Mouse (Mus musculus) fibroblast of lung, adult 2 months (primary cell): ENCODE measurements around the gene Reln.

Experiments
- DNase-seq: peaks from one replicate; pipeline ENCODE4 v3.0.0-alpha.2; 2011; ENCODE audit warnings: low read depth

Reln gene

DNA sequence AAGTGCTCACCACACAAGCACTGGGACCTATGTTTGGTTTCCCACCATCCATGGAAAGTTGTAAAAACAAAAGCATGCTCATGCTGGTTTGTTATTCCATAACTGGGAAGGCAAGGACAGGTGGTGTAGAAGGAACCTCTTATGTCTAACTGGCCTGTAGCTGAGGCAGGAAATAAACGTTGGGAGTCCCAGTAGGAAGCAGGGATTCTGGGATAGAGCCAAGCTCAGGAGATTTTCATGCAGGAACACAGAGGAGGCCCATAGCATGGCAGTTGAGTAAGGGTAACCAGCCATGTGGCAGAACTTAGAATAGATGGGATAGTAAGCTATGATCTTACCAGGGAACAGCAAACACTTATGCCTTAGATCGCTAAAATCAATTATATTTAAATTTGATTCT is 120.6 kb downstream of the Reln start:
- no peak for DNase-seq

DNA sequence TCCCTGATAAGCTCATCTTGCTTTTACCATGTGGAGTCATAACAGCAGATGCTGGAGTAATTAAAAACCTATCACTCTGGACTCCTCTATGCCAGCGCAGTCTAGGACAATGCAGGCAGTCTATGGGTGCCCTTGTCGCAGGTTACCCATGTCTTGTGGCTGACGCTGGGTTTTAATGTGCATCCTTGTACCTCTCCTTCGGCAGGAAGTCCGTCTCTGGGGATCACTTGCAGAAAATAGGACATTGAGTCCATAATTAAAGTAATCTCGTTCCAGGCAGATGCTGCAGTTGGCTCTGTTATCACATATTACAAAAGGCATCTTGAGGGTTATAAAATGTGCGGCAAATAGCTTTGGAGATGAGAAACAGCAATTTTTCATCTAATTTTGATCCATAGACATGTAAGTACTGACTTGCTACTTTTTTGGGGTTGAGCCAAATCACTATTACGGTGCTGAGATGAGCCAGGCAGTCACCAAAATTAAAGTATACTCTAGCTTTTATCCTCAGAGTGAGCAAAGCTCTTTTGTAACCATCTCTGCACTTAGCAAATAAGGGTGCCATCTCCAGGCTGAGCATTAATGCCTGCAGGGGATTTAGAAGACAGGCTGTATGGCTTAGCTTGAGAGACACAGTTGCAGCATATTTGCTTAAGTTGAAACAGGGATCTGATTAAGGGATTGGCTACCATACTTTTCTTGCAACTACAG is 136.0 kb downstream of the Reln start:
- DNase-seq, result no peak

DNA sequence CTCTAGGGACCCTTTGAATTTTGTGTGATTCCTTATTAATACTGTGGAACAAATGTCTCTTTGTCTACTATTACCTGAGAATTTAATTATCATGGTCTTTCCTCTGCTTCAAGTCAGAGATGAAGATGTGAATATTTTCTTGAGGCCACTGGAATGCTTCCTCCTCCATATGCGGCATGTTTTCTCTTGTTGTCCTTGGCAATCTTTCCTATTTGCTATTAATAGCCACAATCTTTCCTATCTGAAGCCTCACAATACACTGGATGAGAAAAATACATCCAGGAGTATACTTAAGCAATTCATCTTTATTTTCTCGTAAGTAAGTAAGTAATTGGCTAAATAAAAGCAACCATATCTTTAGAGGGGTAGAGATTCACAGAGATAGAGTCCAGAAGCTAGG is 146.6 kb downstream of the Reln start:
- DNase-seq, result no peak

DNA sequence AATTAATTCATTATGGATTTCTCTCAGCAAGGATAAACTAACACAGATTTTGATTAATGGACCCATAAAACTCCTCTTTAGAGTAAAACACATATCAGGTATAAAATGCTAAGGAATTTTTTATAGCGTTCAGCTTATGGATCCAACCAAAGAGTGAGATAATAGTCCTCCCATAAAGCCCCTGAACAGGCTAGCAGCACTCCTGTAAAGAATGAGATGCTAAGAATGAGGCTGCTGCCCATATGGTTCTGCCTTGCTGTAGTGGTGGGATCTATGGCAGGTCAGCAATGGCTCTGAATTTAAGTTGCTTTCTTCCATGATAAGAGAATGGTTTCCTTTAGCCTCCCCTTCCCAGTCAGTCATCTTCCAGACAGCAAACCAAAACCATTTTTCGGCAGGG is 147.6 kb downstream of the Reln start:
- DNase-seq, result no peak

DNA sequence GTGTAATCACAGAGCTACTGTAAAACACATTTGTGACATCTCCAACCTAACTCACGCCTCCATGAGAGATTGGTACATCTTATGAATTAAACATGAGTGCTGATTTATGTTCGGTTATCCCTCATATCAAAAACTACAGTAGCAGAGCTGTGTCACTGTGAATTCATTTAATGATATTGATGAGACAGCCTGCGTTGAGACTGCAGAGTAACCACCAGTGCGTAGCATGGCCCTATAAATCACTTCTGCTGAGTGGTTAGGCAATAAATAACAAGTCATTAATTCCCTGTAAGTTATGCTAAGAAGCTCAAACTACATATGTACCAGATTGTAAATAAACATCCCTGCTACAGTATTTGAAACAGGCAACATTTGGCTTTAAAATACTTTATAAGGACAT is 148.0 kb downstream of the Reln start:
- DNase-seq, result no peak

DNA sequence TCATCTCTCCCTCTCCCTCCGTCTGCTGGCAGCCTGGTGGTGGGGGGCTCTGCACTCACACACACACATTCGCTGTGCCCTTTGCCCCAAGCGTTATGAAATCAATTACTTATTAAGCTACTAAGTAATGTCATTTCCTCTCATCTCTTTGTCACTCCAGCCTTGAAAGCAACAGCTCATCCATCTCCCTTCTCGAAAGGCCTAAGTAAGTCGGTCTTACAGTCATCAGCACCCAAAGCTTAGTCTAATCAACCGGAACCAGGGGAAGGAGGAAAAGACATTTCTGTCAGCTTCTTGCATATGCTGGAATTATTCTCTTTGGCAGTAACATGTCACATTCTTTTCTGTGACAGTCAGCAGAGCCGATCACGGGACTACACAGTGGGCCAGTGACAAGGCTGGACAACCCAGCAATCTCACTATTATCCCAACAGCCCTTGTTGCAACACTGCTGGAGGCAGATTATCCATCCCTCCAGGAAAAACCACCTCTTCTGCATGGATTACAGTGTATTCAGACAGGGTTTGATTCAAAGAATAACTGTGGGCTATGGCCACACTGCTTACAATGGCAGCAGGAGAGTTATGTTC is 149.1 kb downstream of the Reln start:
- DNase-seq, result no peak

DNA sequence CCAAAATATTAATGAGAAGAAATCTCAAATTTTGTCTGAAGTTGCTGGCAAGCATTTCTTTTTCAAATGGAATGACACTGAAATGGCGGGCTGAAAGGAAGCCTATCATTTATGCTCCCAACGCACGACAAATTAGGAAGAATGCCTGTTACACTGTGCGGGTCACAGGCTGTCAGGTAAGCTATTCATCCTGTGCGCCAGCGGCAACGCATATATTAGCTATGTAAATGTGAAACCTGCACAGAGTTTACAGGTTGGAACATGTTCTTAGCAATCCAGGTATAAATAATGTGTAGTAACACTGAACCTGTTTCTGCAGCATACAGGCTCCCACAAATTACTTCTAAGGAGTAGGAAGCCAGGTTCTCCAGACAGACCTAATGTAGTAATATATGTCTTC is 152.7 kb downstream of the Reln start:
- no peak for DNase-seq

DNA sequence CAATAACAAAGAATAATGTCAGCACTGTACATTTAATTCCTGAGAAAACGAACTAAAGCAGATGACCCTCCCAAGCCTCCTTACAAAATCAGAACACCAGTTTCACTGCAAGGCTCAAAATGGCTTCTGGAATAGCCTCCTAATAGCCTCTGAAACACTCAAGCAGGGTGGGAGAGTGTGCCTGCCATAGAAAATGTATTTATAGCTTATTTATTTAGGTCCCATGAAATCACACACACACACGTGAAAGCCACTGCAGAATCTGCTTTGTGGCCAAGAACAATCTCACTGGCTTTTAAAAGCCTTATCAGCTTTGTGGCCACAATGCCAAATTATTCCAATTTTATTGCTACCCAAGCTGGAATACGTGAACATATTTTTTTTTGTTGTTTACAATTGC is 154.2 kb downstream of the Reln start:
- no peak for DNase-seq

DNA sequence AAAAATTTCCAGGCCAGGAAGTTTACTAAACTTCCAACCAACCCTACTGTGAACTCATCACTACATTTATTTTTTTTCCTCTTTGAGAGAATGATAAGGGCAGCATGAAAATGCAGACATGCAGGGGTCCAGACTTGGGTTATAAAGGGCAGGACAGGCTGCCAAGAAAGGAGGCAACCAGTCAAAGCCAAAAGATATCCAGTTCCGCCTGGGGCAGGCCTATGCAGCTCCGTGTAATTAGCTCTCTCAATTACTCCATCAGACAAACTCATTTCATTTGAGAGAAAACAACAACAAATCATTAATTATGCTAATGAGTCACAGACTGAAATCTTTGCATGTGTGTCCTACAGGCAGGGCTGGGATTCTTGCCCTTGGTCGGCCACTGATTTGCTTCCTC is 156.9 kb downstream of the Reln start:
- DNase-seq, result no peak

DNA sequence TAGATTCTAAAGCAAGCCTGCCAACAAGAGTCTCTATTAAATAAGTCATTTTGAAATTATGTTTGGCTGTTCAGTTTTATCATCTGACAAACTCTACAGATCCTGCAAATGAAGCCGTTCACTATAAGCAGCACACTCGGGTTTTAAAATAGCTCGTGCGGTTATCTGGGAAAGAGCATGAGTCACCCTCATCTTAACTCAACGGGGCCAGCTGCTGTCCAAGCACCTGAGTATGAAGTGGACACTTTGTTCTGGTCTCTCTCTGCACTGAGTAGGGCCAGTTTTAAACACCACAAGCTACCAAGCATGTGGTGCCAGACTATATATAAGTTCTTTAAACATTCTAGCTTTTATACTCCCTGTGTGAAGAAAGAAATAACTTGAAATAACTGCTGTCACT is 168.0 kb downstream of the Reln start:
- no peak for DNase-seq

DNA sequence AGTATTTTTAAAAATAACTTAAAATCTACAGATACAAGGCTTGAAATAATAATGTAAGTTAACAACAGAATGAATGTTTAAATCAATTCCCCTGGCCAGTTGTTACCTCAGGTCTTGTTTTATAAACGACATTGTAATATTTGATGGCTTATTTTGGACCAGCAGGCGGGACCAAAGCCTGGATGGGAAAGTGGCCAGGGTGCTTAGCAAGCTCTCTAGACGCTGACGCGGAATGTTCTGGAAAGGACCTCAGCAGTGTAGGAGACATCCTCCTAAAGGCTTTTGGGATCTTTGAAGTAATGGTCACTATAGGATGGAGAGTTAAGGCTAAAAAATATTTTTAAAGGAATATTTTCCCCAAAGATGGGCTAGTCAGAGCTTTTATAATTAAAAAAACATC is 173.2 kb downstream of the Reln start:
- DNase-seq, result no peak

DNA sequence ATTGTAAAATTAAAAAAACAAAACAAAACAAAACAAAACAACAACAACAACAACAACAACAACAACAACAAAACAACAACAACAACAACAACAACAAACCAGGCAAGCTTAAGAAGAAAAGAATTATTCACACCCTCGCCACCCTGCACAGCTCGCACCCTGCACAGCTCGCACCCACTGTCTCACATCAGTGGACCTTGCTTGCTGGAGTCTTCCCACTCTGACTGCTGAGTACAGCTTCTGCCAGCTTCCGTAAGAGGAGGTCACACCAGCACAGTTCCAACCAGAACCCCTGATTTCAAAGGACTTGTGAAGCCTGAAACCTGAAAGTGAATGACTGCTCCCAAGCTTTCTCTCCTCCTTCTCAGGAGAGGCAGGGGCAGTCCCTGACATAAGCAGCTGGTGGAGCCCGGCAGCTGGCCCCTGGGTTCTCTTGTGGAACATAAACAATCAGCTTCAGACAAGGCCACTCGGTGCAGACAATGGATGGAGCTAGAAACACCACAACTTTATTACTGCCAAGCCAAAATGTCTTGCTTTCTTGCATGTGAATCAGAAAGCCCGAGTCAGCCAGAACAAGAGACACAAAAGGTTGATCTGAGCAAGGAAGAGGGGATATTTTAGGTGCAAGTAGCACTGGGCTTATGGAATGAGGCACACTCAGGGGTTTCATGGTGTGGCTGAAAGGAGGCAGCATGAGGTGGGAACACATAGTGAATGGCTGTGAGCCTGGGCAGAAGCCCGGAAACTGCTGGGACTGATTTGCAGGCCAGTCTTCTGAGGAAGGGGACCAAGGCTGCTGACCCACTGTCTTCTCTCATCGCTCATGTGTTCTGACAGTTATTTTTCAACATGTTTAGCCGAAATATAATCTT is 180.2 kb downstream of the Reln start:
- no peak for DNase-seq

DNA sequence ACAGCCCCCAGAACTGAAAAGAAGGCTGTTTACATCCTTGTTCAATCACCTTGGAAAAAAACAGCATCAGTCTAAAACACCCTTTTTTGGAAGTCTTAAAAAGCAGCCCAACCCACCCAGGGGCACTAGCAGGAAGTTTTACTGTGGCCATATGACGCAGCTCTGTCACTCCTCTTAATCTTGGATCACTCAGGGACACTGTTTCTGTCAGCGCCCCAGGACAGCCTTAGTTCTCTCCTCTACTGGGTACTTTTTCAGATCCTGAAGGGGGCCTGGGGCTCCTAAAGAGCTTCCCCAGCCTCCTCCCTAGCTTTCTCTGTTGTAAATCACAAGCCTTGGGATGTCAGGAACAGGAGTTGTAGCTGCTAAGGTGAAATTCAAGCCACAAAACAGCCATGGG is 183.6 kb downstream of the Reln start:
- no peak for DNase-seq

DNA sequence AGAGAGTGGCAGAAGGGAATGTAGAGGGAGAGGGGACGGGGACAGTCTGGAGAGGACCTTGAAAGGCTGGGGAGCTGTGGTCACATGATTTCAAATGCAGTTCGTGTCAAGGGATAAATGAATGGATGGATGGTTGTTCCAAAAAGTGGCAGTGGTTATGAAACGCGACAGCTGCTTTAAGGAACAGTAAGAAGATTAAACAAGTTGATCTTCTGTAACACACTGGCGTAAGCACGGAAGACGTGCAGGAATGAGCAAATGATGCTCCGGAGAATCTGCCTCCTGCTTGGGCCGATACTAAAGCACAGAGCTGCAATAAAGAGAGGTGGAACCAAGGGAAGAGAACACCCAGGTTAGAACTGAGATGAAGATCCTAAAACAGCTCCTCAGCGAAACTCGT is 185.7 kb downstream of the Reln start:
- DNase-seq, result no peak

DNA sequence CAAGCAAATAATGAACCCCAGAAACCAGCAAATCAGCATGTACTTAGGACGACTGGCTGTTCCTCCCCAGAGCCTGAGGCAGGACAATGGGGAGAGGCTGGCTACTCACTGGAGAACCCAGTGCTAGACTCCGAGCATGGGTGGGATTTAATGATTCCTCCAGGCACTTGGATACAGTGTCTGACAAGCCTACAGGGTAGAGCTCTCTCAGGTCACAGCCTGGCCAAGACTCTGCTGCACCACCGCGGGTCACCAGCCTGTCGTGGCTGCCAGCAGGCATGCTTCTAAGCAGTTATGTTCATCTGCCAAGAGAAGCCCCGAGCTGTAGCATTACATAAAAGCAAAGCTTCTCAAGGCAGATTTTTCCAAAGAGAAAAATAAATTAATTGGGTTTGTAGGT is 190.9 kb downstream of the Reln start:
- DNase-seq, result no peak

DNA sequence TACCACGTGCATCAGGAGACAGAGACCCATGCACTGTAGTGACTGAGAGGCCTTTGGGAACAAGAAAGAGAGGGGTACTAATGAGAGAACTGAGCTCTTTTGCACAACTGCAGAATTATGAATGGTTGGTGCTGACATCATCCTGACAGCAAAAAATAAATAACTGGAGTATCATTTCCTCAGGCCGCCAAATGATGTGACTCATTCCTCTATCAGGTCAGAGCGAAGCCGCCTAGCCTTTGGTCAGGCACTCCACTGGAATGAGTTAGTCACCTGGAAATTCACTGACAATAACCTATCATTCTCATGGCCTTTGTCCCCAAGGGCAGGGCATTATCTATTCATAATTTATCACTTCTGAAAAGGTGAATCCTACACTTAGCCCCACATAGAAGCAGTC is 202.7 kb downstream of the Reln start:
- DNase-seq, result no peak

DNA sequence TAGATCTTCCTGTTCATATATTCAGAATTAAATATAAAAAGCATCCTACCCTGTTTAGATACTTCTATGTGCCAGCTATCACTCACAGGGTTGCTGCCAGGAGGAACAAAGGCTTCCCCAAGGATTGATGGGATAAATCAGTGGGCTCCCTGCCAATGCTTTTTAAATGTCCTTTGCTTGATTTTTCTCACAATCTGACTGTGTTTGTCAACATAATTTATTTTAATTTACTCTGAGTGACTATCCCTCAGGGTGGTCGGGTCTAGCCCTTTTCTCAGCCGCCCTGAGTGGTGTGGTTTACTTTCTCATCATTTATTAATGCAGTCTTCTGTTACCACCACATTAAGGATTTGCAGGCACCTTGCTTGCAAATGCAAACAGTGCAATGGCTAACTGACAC is 205.5 kb downstream of the Reln start:
- no peak for DNase-seq

DNA sequence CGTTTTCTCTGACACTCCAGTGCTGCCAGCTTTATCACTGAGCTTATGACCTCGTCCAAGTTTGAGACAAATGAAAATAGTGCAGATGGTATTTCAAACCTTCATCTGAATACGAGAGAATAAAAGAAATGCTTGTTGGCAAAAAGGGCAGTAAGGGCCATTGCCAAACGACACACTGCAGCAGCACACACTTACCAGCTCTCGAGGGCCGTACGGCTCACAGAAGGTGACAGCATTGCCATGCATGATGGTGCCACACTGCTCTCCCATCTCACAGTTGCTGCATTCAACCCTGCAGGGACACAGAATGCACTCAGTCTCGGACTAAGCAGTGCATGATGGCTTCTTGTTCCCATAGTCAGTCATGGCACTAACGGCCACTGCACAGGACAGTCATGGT is 210.1 kb downstream of the Reln start:
- DNase-seq, result no peak

DNA sequence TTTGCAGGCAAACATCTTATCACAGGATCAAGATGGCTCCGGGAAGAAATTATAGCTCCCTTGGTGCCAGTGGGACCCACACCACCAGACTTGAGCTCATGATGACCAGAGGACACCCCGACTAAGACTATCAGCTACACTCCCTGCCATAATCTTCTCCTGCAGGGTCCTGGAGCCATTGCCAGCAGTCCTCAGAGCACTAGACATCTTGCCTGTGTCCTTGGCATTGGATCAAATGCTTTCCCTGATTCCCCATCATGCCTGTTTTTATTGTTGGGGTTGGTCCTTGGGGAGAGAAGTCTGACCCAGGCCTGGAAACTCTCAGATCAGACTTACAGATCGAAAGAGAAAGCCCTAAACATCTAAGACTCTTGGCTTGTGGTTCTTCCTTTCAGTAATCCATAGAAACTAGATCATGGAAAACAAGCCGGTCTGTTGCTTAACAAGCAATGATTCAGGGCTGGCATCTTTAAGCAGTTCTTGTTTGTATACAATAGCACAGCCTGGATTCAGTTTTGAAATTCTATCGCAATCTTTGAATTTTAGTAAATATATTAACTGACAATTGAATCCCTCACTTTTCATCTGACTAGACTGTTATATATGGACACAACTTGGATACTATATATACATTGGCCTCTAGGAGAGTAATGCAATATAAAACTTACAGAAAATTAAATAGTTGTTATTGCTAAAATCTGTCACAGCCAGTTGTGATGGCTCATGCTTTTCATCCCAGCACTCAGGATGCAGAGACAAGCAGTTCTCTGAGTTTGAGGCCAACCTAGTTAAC is 212.6 kb downstream of the Reln start:
- no peak for DNase-seq

DNA sequence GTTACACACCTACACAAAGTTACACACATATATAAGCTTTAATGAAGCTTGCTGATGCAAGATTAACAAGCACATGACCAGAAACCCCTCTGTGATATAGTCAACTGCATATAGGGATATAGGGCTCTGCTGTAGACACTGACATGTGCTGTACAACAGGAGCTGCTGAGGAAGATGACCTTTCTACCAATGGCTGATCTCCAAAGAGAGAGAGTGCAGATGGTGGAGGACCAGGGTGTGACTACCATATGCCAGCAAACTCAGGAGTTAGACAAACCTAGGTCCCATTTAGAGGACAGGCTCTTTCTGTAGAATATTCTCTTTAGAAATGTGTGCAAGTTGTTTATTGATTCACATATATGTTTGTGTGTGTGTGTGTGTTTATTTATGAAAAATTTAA is 216.9 kb downstream of the Reln start:
- DNase-seq, result no peak

DNA sequence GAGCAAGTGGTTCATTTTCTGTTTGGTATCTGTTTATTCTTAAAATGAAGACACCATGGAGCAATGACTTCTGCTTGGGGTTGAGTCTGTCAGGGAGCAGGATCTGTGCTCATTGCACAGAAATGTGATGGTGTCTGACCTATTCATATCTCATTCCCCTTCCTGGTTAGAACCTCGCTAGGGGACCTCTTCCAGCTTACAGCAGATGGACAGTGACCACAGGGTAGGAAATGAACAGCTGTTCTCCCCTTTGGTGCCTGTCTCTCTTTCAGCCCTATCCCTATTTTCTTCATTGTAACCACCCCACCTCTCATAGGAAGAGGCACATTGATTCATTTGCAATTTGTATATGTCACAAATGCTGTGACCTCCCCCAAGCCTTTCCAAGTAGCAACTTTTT is 225.2 kb downstream of the Reln start:
- DNase-seq, result no peak

DNA sequence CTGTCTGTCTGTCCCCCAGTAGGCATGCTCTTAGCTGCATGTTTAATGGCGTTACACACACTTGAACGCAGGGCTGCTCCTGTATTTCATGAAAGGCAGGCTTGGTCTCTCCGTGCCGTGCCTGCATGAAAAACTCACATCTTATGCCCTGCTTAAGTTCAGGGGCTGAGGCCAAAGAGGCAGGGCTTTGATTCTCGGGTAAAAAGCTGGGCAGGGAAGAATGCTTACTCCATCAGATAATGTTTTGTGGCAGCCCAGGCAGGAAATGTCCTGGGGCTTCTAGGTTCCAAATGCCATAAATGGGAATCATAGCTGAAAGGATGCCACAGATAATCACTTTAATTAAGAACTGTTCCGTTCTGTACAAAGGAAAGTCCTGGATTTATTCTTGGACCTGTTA is 226.0 kb downstream of the Reln start:
- DNase-seq, result no peak

DNA sequence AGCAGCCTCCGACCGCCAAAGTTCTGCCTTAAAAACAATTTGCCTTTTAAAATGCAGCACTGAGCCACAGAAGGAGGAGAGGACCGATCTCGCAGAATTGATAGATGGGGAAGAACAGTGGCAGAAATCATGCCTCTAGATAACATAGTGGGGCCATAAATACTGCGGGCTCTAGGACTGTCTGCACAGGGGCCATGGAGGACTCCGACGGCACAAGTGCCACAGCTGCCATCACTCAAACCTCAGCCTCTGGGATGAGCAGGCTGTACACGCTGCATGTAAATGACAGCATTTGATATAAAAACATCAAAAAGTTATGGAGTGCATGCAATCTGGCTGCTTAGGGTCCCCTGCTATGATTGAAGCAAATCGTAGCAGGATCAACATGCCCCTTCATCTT is 227.6 kb downstream of the Reln start:
- DNase-seq, result no peak
